In the genomic region with DNA sequence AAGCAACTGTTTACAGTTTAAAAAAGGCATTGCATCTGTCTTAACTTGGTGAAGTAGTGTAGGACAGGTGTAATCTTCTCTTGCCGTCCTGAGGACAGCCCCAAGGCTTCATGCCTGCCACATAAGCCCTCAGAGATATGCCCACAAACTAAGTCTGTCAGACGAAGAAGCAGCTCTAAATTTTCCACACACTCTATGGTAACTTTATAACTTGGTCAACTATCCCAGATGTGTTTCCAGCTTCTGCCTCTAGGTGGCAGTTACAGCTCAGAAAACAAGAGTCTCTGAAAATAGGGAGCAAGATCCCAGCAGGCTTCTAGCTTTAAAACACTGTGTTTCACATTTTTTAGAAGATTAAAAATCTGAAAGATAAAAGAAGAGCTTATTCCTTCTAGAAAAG, we compare ENCODE assay signal across 8 mouse cellular contexts.
DNase-seq lines count a peak whose midpoint lies in the region; ATAC-seq and TF ChIP-seq lines count a peak whose summit lies in the region.

No protein-coding gene starts in this region.

- ATAC-seq in cerebellum, adult (ENCODE audit: insufficient number of reproducible peaks, low FRiP score, low TSS enrichment) = peak; percentile 49; the same call in 1 of the 2 replicates
- ATAC-seq in forebrain, embryonic 15.5 days (replicated peaks) = peak; percentile 62
- ATAC-seq in intestine, postnatal 0 days = no peak
- peak; percentile 72 for ATAC-seq in midbrain, embryonic 13.5 days

- no peaks in the 10 kb centered on the region; the same call in 1 of the 2 replicates for H3K4me1 ChIP-seq in forebrain, embryonic 15.5 days
- H3K4me1 ChIP-seq in intestine, postnatal 0 days (replicated peaks; ENCODE audit: control insufficient read depth, insufficient read depth, low read length) = no peaks in the 10 kb centered on the region
- no peaks in the 10 kb centered on the region for H3K4me1 ChIP-seq in midbrain, embryonic 13.5 days (replicated peaks)

- WGBS in forebrain, embryonic 15.5 days = 62% methylated on average over 2 of the region's 2 CpGs
- WGBS in intestine, postnatal 0 days = 61% methylated on average over 2 of the region's 2 CpGs
- WGBS in midbrain, embryonic 13.5 days = 60% methylated on average over 2 of the region's 2 CpGs

- H3K9ac ChIP-seq in forebrain, embryonic 15.5 days (replicated peaks) = no peak overlapping the region
- no peak overlapping the region for H3K9ac ChIP-seq in intestine, postnatal 0 days (ENCODE audit: low read depth, low read length)
- no peak overlapping the region for H3K9ac ChIP-seq in midbrain, embryonic 13.5 days (replicated peaks)

- peak; percentile 80 for DNase-seq in testis, postnatal 10 days (ENCODE audit: low spot score)
- DNase-seq in testis, postnatal 14 days (ENCODE audit: low spot score) = no peak
- peak; percentile 84 to 89 for DNase-seq in left cerebral cortex, postnatal 14 days (ENCODE audit: low spot score in 2 of 2)
- peak; percentile 51 to 61 for DNase-seq in urinary bladder, postnatal 36 days (ENCODE audit: low spot score in 2 of 2)

- no peak overlapping the region for H3K4me3 ChIP-seq in forebrain, embryonic 15.5 days
- H3K4me3 ChIP-seq in intestine, postnatal 0 days (ENCODE audit: low read depth, low read length) = no peak overlapping the region
- H3K4me3 ChIP-seq in midbrain, embryonic 13.5 days (replicated peaks) = no peak overlapping the region

- no peaks in the 10 kb centered on the region for H3K27me3 ChIP-seq in forebrain, embryonic 15.5 days
- H3K27me3 ChIP-seq in intestine, postnatal 0 days (replicated peaks; ENCODE audit: control insufficient read depth, insufficient read depth, low read length) = no peaks in the 10 kb centered on the region
- no peaks in the 10 kb centered on the region for H3K27me3 ChIP-seq in midbrain, embryonic 13.5 days

- TF ChIP-seq CTCF in intestine, postnatal 0 days (IDR thresholded peaks at IDR 0.05; ENCODE audit: low read depth) = peak; percentile 83

- no peaks in the 10 kb centered on the region for H3K9me3 ChIP-seq in forebrain, embryonic 15.5 days
- no peaks in the 10 kb centered on the region for H3K9me3 ChIP-seq in intestine, postnatal 0 days (ENCODE audit: control insufficient read depth)
- no peaks in the 10 kb centered on the region for H3K9me3 ChIP-seq in midbrain, embryonic 13.5 days

- no peak overlapping the region for H3K4me2 ChIP-seq in forebrain, embryonic 15.5 days (replicated peaks)
- no peak overlapping the region for H3K4me2 ChIP-seq in intestine, postnatal 0 days (replicated peaks; ENCODE audit: low read depth)
- H3K4me2 ChIP-seq in midbrain, embryonic 13.5 days (replicated peaks) = no peak overlapping the region

- peaks cover 12% of the 10 kb centered on the region; the same call in 1 of the 2 replicates for H3K36me3 ChIP-seq in forebrain, embryonic 15.5 days
- H3K36me3 ChIP-seq in intestine, postnatal 0 days (ENCODE audit: control insufficient read depth, insufficient read depth) = peaks cover 24% of the 10 kb centered on the region
- H3K36me3 ChIP-seq in midbrain, embryonic 13.5 days = peaks cover 19% of the 10 kb centered on the region

- H3K27ac ChIP-seq in forebrain, embryonic 15.5 days (replicated peaks) = no peak overlapping the region
- H3K27ac ChIP-seq in intestine, postnatal 0 days (ENCODE audit: low read depth, low read length) = no peak overlapping the region
- no peak overlapping the region for H3K27ac ChIP-seq in midbrain, embryonic 13.5 days

- intact Hi-C loops in left cerebral cortex, postnatal 14 days (cut with DNase I) = loop anchor here (2.0 to 5.0 kb wide), 2 partner anchors 57 to 241 kb away; no protein-coding TSS in a partner anchor
